Mouse (Mus musculus): Measurements from ENCODE around the gene Ctnna2.

Gene Ctnna2

DNA sequence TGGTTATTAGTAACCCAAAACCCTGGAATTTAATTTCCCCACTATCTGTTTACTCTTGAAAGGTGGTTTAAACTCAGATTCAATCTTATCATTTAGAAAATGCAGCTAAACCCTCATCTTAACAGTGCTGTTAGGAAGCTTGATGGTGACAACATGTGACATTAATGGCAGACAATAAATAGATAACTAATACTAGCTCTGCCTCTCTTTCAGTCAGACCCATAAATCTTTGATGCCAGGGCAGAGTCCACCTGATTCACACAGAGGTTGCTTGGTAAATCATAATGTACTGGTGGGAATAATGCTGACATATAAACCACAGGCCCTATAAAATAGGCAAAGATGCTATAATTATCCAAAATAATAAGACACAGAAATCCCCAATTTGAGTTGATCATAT lies 398.6 kb downstream of the Ctnna2 start:
- no peak for DNase-seq (ENCODE audit: low read depth, low spot score)
- H3K36me3 ChIP-seq (ENCODE audit: control insufficient read depth, insufficient read depth, low read length, poor library complexity, severe bottlenecking), result no peaks in the 10 kb centered on the region

DNA sequence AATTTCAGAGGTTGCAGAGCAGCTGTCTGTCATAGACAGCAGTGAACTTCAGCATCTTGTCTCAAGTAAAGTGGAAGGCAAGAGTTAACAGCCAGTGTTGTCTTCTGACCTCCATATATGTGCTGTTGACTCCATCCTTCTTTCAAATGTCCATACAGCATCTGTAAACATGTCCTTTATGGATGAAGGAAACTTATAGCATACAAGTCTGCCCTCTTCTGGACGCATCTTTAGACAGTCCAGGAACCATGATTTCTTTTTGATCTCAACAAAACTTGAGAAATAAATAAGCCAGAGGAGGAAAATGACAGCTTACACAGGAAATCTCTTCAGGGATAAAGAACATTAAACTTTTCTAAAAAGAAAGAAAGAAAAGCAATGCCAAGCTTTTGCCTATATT lies 400.9 kb downstream of the Ctnna2 start:
- Histone ChIP-seq H3K27me3 (ENCODE audit: control insufficient read depth, insufficient read depth, low read length, poor library complexity, severe bottlenecking) (no peaks in the 10 kb centered on the region), H3K36me3 (ENCODE audit: control insufficient read depth, insufficient read depth, low read length, poor library complexity, severe bottlenecking) (no peaks in the 10 kb centered on the region)
- DNase-seq (ENCODE audit: low read depth, low spot score), result no peak

More for the DNA sequence above, 398.6 kb downstream of the Ctnna2 start:
- H3K27me3 ChIP-seq (ENCODE audit: control insufficient read depth, insufficient read depth, low read length, poor library complexity, severe bottlenecking), result no peaks in the 10 kb centered on the region

DNA sequence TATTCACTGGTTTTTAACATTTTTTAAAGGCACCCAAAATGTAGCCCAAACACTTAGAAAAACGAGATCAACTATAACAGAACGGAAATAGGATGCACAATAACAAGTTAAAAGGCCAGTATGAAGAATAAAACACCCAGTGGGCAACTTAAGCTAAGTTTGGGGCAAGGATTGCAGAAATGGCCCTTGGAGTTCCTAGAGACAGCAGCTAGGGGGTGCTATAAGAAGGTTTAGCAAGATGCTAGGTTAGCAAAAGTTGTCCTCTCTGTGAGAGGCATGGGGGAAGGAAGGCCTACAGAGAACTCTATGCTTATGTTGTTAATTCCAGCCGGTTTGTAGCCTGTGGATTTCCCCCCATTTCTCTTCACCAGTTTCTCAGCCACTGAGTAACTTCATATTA lies 401.9 kb downstream of the Ctnna2 start:
- no peaks in the 10 kb centered on the region for H3K27me3 ChIP-seq (ENCODE audit: control insufficient read depth, insufficient read depth, low read length, poor library complexity, severe bottlenecking)
- no peak for DNase-seq (ENCODE audit: low read depth, low spot score)
- no peaks in the 10 kb centered on the region for H3K36me3 ChIP-seq (ENCODE audit: control insufficient read depth, insufficient read depth, low read length, poor library complexity, severe bottlenecking)

DNA sequence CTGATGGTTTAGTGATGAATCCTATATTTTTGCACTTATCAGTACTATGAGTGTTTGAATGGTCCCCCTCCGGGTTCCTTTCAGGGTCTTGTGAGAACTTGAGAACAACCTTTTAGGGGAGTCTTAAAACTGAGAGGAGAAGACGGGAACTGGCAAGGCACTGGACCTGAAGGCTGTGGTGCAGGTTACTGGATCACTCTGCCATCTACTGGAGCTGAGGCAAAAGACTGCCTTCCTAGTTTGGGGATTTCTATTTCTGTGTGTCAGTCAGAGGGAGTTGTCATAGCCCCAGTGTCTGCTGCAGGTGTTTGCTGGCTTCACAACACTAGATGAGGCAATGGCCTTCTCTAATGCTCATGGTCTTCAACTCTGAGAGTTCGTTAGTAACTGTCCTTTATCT lies 406.9 kb downstream of the Ctnna2 start:
- no peak for DNase-seq (ENCODE audit: low read depth, low spot score)
- H3K36me3 ChIP-seq (ENCODE audit: control insufficient read depth, insufficient read depth, low read length, poor library complexity, severe bottlenecking), result no peaks in the 10 kb centered on the region
- H3K27me3 ChIP-seq (ENCODE audit: control insufficient read depth, insufficient read depth, low read length, poor library complexity, severe bottlenecking), result no peaks in the 10 kb centered on the region

DNA sequence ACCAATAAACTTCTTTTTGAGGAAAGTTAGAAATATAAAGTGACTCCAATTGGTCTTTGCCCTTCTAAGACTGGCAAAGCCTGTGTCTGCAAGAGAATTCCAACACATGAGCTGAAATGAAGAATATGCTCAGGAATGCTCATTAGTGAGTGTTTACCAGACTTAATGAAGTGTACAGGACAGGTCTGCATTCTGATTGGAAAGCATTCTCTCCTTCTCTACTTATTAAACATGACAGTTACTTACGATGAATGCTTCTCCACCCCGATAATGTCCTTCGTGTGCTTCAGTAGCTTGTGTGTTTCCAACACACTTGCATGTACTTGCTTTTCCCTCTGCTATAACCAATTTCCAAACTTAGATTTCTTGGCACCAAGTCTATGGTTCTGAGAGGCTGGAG lies 409.6 kb downstream of the Ctnna2 start:
- DNase-seq (ENCODE audit: low read depth, low spot score), result no peak
- no peaks in the 10 kb centered on the region for H3K36me3 ChIP-seq (ENCODE audit: control insufficient read depth, insufficient read depth, low read length, poor library complexity, severe bottlenecking)
- no peaks in the 10 kb centered on the region for H3K27me3 ChIP-seq (ENCODE audit: control insufficient read depth, insufficient read depth, low read length, poor library complexity, severe bottlenecking)

DNA sequence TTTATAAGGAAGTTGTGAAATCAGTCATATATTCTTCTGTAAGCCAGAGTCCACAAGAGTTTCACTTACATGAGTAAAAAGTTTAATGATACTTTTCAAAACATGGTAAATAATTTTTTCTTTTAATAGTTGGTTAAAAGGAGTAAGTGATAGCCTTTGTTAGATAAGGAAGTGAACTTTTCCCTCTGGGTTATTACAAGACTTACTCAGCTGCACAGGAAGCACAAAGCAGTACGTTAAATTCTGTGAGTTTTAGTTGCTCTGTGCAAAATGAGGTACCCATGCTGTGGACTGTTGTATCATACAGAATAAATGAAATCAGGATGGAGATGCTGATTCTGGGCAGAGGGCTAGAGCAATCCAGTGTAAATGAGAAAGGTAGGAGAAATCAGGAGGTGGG lies 423.3 kb downstream of the Ctnna2 start:
- DNase-seq (ENCODE audit: low read depth, low spot score), result no peak
- H3K36me3 ChIP-seq (ENCODE audit: control insufficient read depth, insufficient read depth, low read length, poor library complexity, severe bottlenecking), result no peaks in the 10 kb centered on the region
- H3K27me3 ChIP-seq (ENCODE audit: control insufficient read depth, insufficient read depth, low read length, poor library complexity, severe bottlenecking), result no peaks in the 10 kb centered on the region

DNA sequence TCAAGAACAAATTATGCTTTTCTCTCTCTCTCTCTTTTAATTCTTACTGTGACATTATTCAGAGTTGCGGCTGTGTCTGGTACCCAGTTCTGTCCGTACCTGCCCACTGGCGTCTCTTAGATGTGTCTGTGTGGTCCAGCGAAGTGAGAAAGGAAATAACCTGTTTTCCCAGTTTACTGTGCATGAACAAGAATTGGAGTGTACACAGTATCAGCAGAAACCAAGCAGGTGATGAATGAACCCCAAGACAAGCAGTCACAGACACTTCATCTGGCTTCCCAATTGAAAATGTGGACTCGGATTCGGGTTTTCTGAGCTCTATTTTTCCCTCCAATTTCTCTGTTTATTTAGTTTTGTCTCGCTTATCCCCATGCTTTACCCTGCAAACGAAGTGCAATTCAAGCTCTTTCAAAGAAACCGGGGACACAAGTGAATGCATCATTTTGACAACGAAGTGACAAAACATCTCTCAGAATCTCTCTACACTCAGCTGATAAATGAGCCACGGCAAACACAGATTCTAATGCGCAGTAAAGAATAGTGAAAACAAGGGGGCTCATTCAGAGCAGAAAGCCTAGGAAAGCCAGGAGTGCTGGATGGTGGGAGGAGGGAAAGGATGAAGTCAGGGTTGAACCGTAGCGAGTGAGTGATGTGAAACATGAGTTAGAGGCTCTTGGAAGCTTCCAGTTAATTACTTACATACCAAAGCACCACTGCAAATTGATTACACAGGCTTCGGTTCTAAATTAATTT lies 442.3 kb downstream of the Ctnna2 start:
- H3K36me3 ChIP-seq (ENCODE audit: control insufficient read depth, insufficient read depth, low read length, poor library complexity, severe bottlenecking), result no peaks in the 10 kb centered on the region
- no peak for DNase-seq (ENCODE audit: low read depth, low spot score)
- H3K27me3 ChIP-seq (ENCODE audit: control insufficient read depth, insufficient read depth, low read length, poor library complexity, severe bottlenecking), result no peaks in the 10 kb centered on the region

DNA sequence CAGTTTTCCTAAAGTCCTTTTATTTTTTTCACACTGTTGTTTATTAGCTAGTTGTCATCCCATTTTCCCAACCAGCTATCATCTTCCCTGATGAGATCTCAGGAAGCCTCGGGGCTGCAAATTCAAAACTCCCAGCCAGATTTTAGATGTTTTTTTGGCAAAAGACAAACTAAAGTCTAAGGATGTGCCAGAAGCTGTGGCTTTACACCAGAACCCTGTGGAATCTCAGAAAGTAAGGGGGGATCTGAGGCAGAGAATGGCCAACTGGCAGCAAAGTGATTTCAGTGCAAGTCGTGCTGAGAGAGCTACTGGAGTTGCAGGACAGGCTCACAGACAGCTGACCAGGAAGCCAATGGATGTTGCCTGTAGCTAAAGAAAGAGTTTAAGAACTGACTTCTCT lies 451.9 kb downstream of the Ctnna2 start:
- Histone ChIP-seq H3K36me3 (ENCODE audit: control insufficient read depth, insufficient read depth, low read length, poor library complexity, severe bottlenecking) (no peaks in the 10 kb centered on the region), H3K27me3 (ENCODE audit: control insufficient read depth, insufficient read depth, low read length, poor library complexity, severe bottlenecking) (no peaks in the 10 kb centered on the region)
- no peak for DNase-seq (ENCODE audit: low read depth, low spot score)

DNA sequence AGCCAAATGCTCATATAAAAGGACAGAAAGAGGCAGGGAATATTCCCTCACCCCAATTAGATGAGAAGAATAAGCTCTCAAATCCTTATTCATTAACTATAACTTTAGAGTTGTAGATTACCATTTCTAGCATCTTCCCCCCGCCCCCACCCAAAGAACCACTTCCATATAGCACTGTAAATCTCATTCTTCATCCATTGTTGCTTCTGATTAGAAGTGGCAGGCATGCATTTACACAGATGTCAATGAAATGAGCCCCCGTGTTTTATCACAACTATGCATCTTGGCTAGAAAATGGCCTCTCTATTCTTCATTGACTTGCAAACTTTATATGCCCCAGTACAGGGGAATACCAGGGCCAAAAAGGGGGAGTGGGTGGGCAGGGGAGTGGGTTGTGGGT lies 457.7 kb downstream of the Ctnna2 start:
- Histone ChIP-seq H3K27me3 (ENCODE audit: control insufficient read depth, insufficient read depth, low read length, poor library complexity, severe bottlenecking) (no peaks in the 10 kb centered on the region), H3K36me3 (ENCODE audit: control insufficient read depth, insufficient read depth, low read length, poor library complexity, severe bottlenecking) (no peaks in the 10 kb centered on the region)
- DNase-seq (ENCODE audit: low read depth, low spot score), result no peak

DNA sequence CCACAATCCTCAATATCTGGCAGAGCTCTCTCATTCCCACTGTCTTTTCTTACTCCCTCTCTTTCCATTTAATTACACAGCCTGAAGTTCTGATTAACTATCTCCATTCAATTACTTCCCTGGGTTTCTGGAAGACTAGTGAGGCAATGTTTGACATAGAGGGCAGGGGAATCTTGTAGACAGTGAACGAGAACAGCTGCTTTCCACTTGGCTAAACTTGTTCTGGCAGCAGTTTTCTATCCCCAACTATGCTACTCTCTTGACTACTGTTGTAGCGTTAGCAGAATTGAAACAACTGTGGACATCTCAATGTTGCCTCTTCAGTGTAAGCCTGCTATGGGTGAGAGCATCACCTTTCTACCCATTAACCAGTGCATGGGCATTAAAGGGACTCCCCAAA lies 463.0 kb downstream of the Ctnna2 start:
- DNase-seq (ENCODE audit: low read depth, low spot score), result no peak
- H3K27me3 ChIP-seq (ENCODE audit: control insufficient read depth, insufficient read depth, low read length, poor library complexity, severe bottlenecking), result no peaks in the 10 kb centered on the region
- H3K36me3 ChIP-seq (ENCODE audit: control insufficient read depth, insufficient read depth, low read length, poor library complexity, severe bottlenecking), result no peaks in the 10 kb centered on the region

DNA sequence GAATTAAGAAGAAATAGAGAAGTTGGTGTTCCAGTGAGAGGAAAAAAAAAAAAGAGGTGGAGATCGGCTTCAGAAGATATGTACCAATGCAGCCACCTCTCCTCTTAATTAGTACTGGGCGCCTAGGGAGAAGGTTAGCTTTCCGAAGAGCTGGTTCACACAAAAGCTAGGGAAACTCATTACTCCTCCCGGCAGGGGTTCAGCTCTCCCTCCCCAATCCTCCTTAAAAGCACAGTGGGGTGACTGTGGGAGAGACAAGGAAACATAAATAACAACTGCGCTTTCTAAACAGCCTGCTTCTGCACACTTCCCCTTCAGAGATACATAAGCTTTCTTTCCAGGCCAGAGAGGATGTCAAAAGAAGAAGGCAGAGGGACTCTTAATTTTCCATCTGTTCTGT lies 467.7 kb downstream of the Ctnna2 start:
- H3K27me3 ChIP-seq (ENCODE audit: control insufficient read depth, insufficient read depth, low read length, poor library complexity, severe bottlenecking), result no peaks in the 10 kb centered on the region
- no peak for DNase-seq (ENCODE audit: low read depth, low spot score)
- H3K36me3 ChIP-seq (ENCODE audit: control insufficient read depth, insufficient read depth, low read length, poor library complexity, severe bottlenecking), result no peaks in the 10 kb centered on the region

DNA sequence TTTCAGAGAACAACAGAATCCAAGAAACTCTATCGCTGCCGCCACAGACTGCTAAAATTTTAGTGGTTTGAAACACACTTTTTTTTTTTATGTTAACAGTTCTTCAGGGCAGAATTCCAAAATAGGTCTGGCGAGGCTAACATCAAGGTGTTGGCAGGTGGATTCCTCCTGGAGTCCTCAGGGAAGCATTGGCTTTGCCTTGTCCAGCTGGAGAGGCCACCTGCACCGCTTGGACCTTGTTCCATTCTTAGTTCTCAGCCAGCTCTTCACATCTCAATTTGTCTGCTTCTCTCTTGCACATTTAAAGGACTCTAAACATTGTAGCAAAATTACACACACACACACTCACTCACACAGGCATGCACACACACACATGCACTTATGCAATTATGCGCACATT lies 487.8 kb downstream of the Ctnna2 start:
- H3K36me3 ChIP-seq (ENCODE audit: control insufficient read depth, insufficient read depth, low read length, poor library complexity, severe bottlenecking), result no peaks in the 10 kb centered on the region
- no peaks in the 10 kb centered on the region for H3K27me3 ChIP-seq (ENCODE audit: control insufficient read depth, insufficient read depth, low read length, poor library complexity, severe bottlenecking)
- no peak for DNase-seq (ENCODE audit: low read depth, low spot score)

DNA sequence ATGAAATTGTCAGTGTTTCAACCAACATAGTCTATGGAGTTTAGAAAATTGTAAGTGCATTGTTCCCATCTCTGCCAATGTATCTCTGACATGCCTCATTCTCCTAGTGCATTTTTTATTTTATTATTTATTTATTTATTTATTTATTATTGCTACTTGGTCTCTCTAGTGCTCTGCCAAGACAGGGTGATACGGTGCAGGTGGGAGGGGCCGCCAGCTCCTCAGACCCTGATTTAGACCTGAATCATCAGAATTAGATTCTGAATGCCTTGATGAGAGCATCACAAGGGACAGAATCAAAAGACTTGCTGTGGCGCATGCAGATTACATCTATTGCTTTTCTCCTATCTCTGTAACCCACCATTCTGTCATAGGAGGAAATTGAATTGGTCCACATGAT lies 492.8 kb downstream of the Ctnna2 start:
- no peak for DNase-seq (ENCODE audit: low read depth, low spot score)
- Histone ChIP-seq H3K36me3 (ENCODE audit: control insufficient read depth, insufficient read depth, low read length, poor library complexity, severe bottlenecking) (no peaks in the 10 kb centered on the region), H3K27me3 (ENCODE audit: control insufficient read depth, insufficient read depth, low read length, poor library complexity, severe bottlenecking) (no peaks in the 10 kb centered on the region)

DNA sequence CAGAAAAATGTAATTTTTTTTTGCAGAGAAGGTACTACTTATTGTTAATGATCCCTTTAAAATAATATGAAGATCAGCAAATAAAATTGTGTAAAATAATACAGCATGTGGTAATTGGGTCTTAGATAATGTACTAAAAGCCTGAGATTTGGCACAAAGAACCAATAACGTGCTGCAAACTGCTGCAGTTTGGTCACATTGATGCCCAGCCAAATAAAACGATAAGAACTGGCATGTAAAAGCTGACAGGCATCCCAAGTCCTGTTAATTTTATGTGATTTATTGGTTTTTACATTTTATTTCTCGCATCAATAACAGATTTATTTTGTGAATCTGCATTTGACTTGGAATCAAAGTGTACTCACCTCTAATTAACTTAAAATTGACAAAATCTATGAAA lies 497.4 kb downstream of the Ctnna2 start:
- H3K27me3 ChIP-seq (ENCODE audit: control insufficient read depth, insufficient read depth, low read length, poor library complexity, severe bottlenecking), result no peaks in the 10 kb centered on the region
- no peak for DNase-seq (ENCODE audit: low read depth, low spot score)

DNA sequence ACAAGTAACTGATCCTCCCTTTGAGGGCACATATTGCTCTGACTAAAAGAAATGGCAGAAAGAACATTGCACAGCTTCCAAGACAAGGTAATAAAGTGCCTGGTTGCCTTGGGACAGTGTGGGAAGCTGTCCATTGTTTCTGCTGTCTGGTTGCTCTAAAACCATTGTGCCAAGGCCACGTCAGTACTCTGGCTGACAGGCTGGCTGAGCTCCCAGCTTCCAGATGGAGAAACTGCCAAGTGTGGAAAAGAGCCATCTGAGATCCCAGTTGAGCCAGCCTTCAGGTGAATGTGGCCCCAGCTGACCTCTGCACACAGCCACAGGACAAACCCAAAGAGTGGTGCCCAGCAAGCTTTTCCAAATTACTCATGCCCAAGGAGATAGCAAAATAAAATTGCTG lies 504.1 kb downstream of the Ctnna2 start:
- Histone ChIP-seq H3K36me3 (ENCODE audit: control insufficient read depth, insufficient read depth, low read length, poor library complexity, severe bottlenecking) (no peaks in the 10 kb centered on the region), H3K27me3 (ENCODE audit: control insufficient read depth, insufficient read depth, low read length, poor library complexity, severe bottlenecking) (no peaks in the 10 kb centered on the region)
- no peak for DNase-seq (ENCODE audit: low read depth, low spot score)

More for the DNA sequence above, 497.4 kb downstream of the Ctnna2 start:
- H3K36me3 ChIP-seq (ENCODE audit: control insufficient read depth, insufficient read depth, low read length, poor library complexity, severe bottlenecking), result no peaks in the 10 kb centered on the region

DNA sequence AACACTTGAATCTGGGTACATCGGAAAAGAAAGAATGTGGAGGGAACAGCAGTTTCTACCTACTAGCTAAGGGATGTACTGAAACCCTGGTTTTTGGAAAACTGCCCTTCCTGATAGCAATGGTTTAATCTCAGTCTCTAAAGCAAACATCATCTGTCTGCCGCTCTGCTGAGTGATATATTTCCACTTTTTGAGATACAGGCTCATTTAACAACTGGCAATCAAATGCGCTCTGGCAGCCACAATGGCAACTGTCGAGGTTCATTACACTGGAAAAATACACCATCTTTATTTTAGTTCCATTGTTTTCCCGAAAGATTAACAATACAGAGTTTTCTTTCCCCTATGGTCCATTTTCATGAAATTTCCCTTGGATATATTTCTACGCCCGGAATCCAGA lies 506.2 kb downstream of the Ctnna2 start:
- Histone ChIP-seq H3K27me3 (ENCODE audit: control insufficient read depth, insufficient read depth, low read length, poor library complexity, severe bottlenecking) (no peaks in the 10 kb centered on the region), H3K36me3 (ENCODE audit: control insufficient read depth, insufficient read depth, low read length, poor library complexity, severe bottlenecking) (no peaks in the 10 kb centered on the region)
- no peak for DNase-seq (ENCODE audit: low read depth, low spot score)

Data from splenic B cell, adult 2 months (primary cell).